Mouse (Mus musculus) embryonic facial prominence, embryonic 14.5 days (tissue): ENCODE results near the gene Klhl5. TPM values are rescaled to one million over a fixed set of nuclear protein-coding genes. Genes with fewer than 3 reads are reported as not detected.

Experiments
- ATAC-seq: fragments of 200-750 bp; cut with Nextera tagmentation; 2 replicates; pipeline ENCODE4 v1.8.0; 2017; ENCODE audit warnings: low read depth, moderate number of reproducible peaks, moderate TSS enrichment
- DNase-seq: peaks from one replicate; pipeline ENCODE4 v3.0.0-alpha.2; 2015; ENCODE audit warnings: low spot score
- H3K27ac ChIP-seq: fragments of 300-500 bp; sonication (generic); replicated peaks from 2 replicates; pipeline ENCODE4 v1.5.1; 2014; ENCODE audit warnings: low read depth, mild to moderate bottlenecking, low read length, moderate library complexity
- H3K27me3 ChIP-seq: fragments of 300-500 bp; sonication (generic); replicated peaks from 2 replicates; pipeline ENCODE4 v1.6.1; 2014; ENCODE audit warnings: low read length; ENCODE audit not compliant: control insufficient read depth, insufficient read depth
- H3K36me3 ChIP-seq: fragments of 300-500 bp; sonication (generic); 2 replicates; pipeline ENCODE4 v1.6.1; 2014; ENCODE audit warnings: low read length, mixed read lengths; ENCODE audit not compliant: control insufficient read depth, insufficient read depth
- H3K4me1 ChIP-seq: fragments of 300-500 bp; sonication (generic); 2 replicates; pipeline ENCODE4 v1.6.1; 2014; ENCODE audit warnings: antibody characterized with exemption, low read length; ENCODE audit not compliant: control insufficient read depth, insufficient read depth
- H3K4me2 ChIP-seq: fragments of 300-500 bp; sonication (generic); 2 replicates; pipeline ENCODE4 v1.6.1; 2014; ENCODE audit warnings: low read depth, mild to moderate bottlenecking, low read length, moderate library complexity, mixed read lengths
- H3K4me3 ChIP-seq: fragments of 300-500 bp; sonication (generic); 2 replicates; pipeline ENCODE4 v1.5.1; 2014; ENCODE audit warnings: low read depth, mild to moderate bottlenecking, low read length
- H3K9ac ChIP-seq: fragments of 300-500 bp; sonication (generic); 2 replicates; pipeline ENCODE4 v1.6.1; 2014; ENCODE audit warnings: low read depth, mild to moderate bottlenecking, low read length, moderate library complexity, mixed read lengths
- H3K9me3 ChIP-seq: fragments of 300-500 bp; sonication (generic); 2 replicates; pipeline ENCODE4 v1.6.1; 2016; ENCODE audit warnings: low read length; ENCODE audit not compliant: control insufficient read depth
- whole genome bisulfite sequencing: fragments of 180-500 bp; shearing (Covaris S2); extraction: QIAGEN DNeasy Blood & Tissue Kit; methylation state at CpG from one replicate; pipeline ENCODE4 v1.1.7; 2014; 5-methylcytosine and 5-hydroxymethylcytosine counted together
- polyA plus RNA-seq: library from polyadenylated mRNA; unstranded; fragments of >200 nt; fragmentation: Nextera tagmentation; extraction: Ambion mirVana; gene quantifications from 2 replicates; pipeline ENCODE4 v1.2.1, GENCODE M21; 2014

Gene Klhl5
- polyA plus RNA-seq, 1 experiment from 2014 or later, result 26.3 TPM

GRCm38 (mm10) chr5:65142247-65142646 is 34.9 kb downstream of the Klhl5 start:
- H3K36me3 ChIP-seq, result peaks cover 32% of the 10 kb centered on the region
- no peak overlapping the region for H3K27ac ChIP-seq
- no peak overlapping the region for H3K4me2 ChIP-seq
- no peaks in the 10 kb centered on the region for H3K27me3 ChIP-seq
- DNase-seq, result no peak
- no peak overlapping the region for H3K4me3 ChIP-seq
- ATAC-seq, result no peak
- WGBS, result 79% methylated on average over 6 of the region's 6 CpGs
- no peaks in the 10 kb centered on the region for H3K4me1 ChIP-seq
- H3K9me3 ChIP-seq, result no peaks in the 10 kb centered on the region
- no peak overlapping the region for H3K9ac ChIP-seq

- Histone ChIP-seq H3K36me3 (peaks cover 48% of the 10 kb centered on the region), H3K4me2 (no peak overlapping the region), H3K4me1 (no peaks in the 10 kb centered on the region), H3K27ac (no peak overlapping the region), H3K9me3 (no peaks in the 10 kb centered on the region), H3K9ac (no peak overlapping the region), H3K4me3 (no peak overlapping the region), H3K27me3 (no peaks in the 10 kb centered on the region)
- 85% methylated on average over 9 of the region's 9 CpGs for WGBS
- DNase-seq (no peak), ATAC-seq (no peak)
Observed at GRCm38 (mm10) chr5:65145499-65146101, 38.3 kb downstream of the Klhl5 start.

- H3K4me2 ChIP-seq, result no peak overlapping the region
- ATAC-seq, result no peak
- no peak overlapping the region for H3K4me3 ChIP-seq
- no peaks in the 10 kb centered on the region for H3K9me3 ChIP-seq
- WGBS, result 85% methylated on average over 6 of the region's 6 CpGs
- no peak for DNase-seq
- no peak overlapping the region for H3K9ac ChIP-seq
- no peak overlapping the region for H3K27ac ChIP-seq
- no peaks in the 10 kb centered on the region for H3K4me1 ChIP-seq
- H3K36me3 ChIP-seq, result peaks cover 42% of the 10 kb centered on the region
- no peaks in the 10 kb centered on the region for H3K27me3 ChIP-seq
Observed at GRCm38 (mm10) chr5:65146749-65147148, 39.4 kb downstream of the Klhl5 start.

GRCm38 (mm10) chr5:65149706-65150105 is 42.4 kb downstream of the Klhl5 start:
- ATAC-seq, result no peak
- no peaks in the 10 kb centered on the region for H3K4me1 ChIP-seq
- H3K4me3 ChIP-seq, result no peak overlapping the region
- H3K9me3 ChIP-seq, result no peaks in the 10 kb centered on the region
- H3K4me2 ChIP-seq, result no peak overlapping the region
- no peak for DNase-seq
- WGBS, result 97% methylated on average over 6 of the region's 6 CpGs
- peaks cover 42% of the 10 kb centered on the region for H3K36me3 ChIP-seq
- H3K9ac ChIP-seq, result no peak overlapping the region
- H3K27me3 ChIP-seq, result no peaks in the 10 kb centered on the region
- H3K27ac ChIP-seq, result no peak overlapping the region

GRCm38 (mm10) chr5:65150376-65150955 is 43.1 kb downstream of the Klhl5 start:
- 86% methylated on average over 8 of the region's 8 CpGs for WGBS
- DNase-seq, result no peak
- no peaks in the 10 kb centered on the region for H3K9me3 ChIP-seq
- H3K4me3 ChIP-seq, result no peak overlapping the region
- H3K27ac ChIP-seq, result no peak overlapping the region
- H3K4me1 ChIP-seq, result no peaks in the 10 kb centered on the region
- peaks cover 34% of the 10 kb centered on the region for H3K36me3 ChIP-seq
- ATAC-seq, result no peak
- H3K27me3 ChIP-seq, result no peaks in the 10 kb centered on the region
- no peak overlapping the region for H3K9ac ChIP-seq
- H3K4me2 ChIP-seq, result no peak overlapping the region

GRCm38 (mm10) chr5:65151276-65151675 is 43.9 kb downstream of the Klhl5 start:
- 88% methylated on average over 3 of the region's 3 CpGs for WGBS
- no peak for ATAC-seq

GRCm38 (mm10) chr5:65151767-65152166 is 44.4 kb downstream of the Klhl5 start:
- no peak overlapping the region for H3K4me2 ChIP-seq
- H3K9ac ChIP-seq, result no peak overlapping the region
- no peak overlapping the region for H3K4me3 ChIP-seq
- H3K9me3 ChIP-seq, result no peaks in the 10 kb centered on the region
- ATAC-seq, result no peak
- H3K4me1 ChIP-seq, result no peaks in the 10 kb centered on the region
- WGBS, result 85% methylated on average over 5 of the region's 5 CpGs
- no peak overlapping the region for H3K27ac ChIP-seq
- H3K27me3 ChIP-seq, result no peaks in the 10 kb centered on the region
- no peak for DNase-seq
- H3K36me3 ChIP-seq, result peaks cover 38% of the 10 kb centered on the region

More at GRCm38 (mm10) chr5:65151276-65151675, 43.9 kb downstream of the Klhl5 start:
- Histone ChIP-seq H3K36me3 (peaks cover 36% of the 10 kb centered on the region), H3K4me3 (no peak overlapping the region), H3K4me1 (no peaks in the 10 kb centered on the region), H3K9ac (no peak overlapping the region), H3K9me3 (no peaks in the 10 kb centered on the region), H3K27ac (no peak overlapping the region), H3K27me3 (no peaks in the 10 kb centered on the region), H3K4me2 (no peak overlapping the region)
- DNase-seq, result no peak

- Histone ChIP-seq H3K9ac (no peak overlapping the region), H3K27me3 (no peaks in the 10 kb centered on the region)
- no peak for DNase-seq
Observed at GRCm38 (mm10) chr5:65154287-65154686, 46.9 kb downstream of the Klhl5 start.

GRCm38 (mm10) chr5:65156853-65157252 is 49.5 kb downstream of the Klhl5 start:
- no peak for DNase-seq
- no peaks in the 10 kb centered on the region for H3K9me3 ChIP-seq
- no peak overlapping the region for H3K9ac ChIP-seq
- no peaks in the 10 kb centered on the region for H3K4me1 ChIP-seq
- H3K36me3 ChIP-seq, result peaks cover 39% of the 10 kb centered on the region
- no peak overlapping the region for H3K4me3 ChIP-seq
- ATAC-seq, result no peak
- WGBS, result 67% methylated on average over 2 of the region's 2 CpGs
- H3K27me3 ChIP-seq, result no peaks in the 10 kb centered on the region
- no peak overlapping the region for H3K27ac ChIP-seq
- H3K4me2 ChIP-seq, result no peak overlapping the region

More at GRCm38 (mm10) chr5:65154287-65154686, 46.9 kb downstream of the Klhl5 start:
- 84% methylated on average over 6 of the region's 6 CpGs for WGBS
- no peak for ATAC-seq
- peaks cover 33% of the 10 kb centered on the region for H3K36me3 ChIP-seq
- no peaks in the 10 kb centered on the region for H3K4me1 ChIP-seq
- H3K4me2 ChIP-seq, result no peak overlapping the region
- no peaks in the 10 kb centered on the region for H3K9me3 ChIP-seq
- no peak overlapping the region for H3K4me3 ChIP-seq
- H3K27ac ChIP-seq, result no peak overlapping the region
